Mouse (Mus musculus) liver, postnatal 0 days (tissue): ENCODE data around the gene Snrpn. TPM values are rescaled to one million over a fixed set of nuclear protein-coding genes. Genes with fewer than 3 reads are reported as not detected.
A peak's percentile ranks its signal among the peaks of the same experiment; 100 is the strongest.

Experiments used
- ATAC-seq: fragments of 200-750 bp; cut with Nextera tagmentation; 2 replicates; pipeline ENCODE4 v1.8.0; 2017; ENCODE audit warnings: mild to moderate bottlenecking, moderate library complexity
- DNase-seq: peaks from one replicate; pipeline ENCODE4 v3.0.0-alpha.2; 2016
- H3K27ac ChIP-seq: fragments of 300-500 bp; sonication (generic); 2 replicates; pipeline ENCODE4 v1.5.1; 2014; ENCODE audit warnings: antibody characterized with exemption, moderate library complexity, mild to moderate bottlenecking, low read depth
- H3K27me3 ChIP-seq: fragments of 300-500 bp; sonication (generic); 2 replicates; pipeline ENCODE4 v1.6.1; 2014; ENCODE audit warnings: low read length, control low read depth, mixed read lengths; ENCODE audit not compliant: insufficient read depth
- H3K36me3 ChIP-seq: fragments of 300-500 bp; sonication (generic); replicated peaks from 2 replicates; pipeline ENCODE4 v1.6.1; 2014; ENCODE audit warnings: mild to moderate bottlenecking, control low read depth, low read length, moderate library complexity, mixed read lengths; ENCODE audit not compliant: insufficient read depth
- H3K4me1 ChIP-seq: fragments of 300-500 bp; sonication (generic); 2 replicates; pipeline ENCODE4 v1.6.1; 2014; ENCODE audit warnings: antibody characterized with exemption, mild to moderate bottlenecking, control low read depth; ENCODE audit not compliant: insufficient read depth
- H3K4me2 ChIP-seq: fragments of 300-500 bp; sonication (generic); 2 replicates; pipeline ENCODE4 v1.6.1; 2014; ENCODE audit warnings: low read depth, mild to moderate bottlenecking, low read length, moderate library complexity, mixed read lengths
- H3K4me3 ChIP-seq: fragments of 300-500 bp; sonication (generic); 2 replicates; pipeline ENCODE4 v1.5.1; 2014; ENCODE audit warnings: low read depth, low read length
- H3K9ac ChIP-seq: fragments of 300-500 bp; sonication (generic); replicated peaks from 2 replicates; pipeline ENCODE4 v1.6.1; 2014; ENCODE audit warnings: mild to moderate bottlenecking, moderate library complexity
- H3K9me3 ChIP-seq: fragments of 300-500 bp; sonication (generic); 2 replicates; pipeline ENCODE4 v1.6.1; 2016; ENCODE audit warnings: mild to moderate bottlenecking, control low read depth, low read length, mixed read lengths
- CTCF ChIP-seq: sonication (generic); IDR thresholded peaks from 2 replicates; pipeline ENCODE4 v1.5.1; 2016; ENCODE audit warnings: antibody characterized with exemption, low read depth
- EP300 ChIP-seq: IDR thresholded peaks from 2 replicates; pipeline ENCODE4 v1.6.1; 2016; ENCODE audit warnings: antibody characterized with exemption, low read depth, mild to moderate bottlenecking
- WGBS: fragments of 180-500 bp; shearing (Covaris S2); extraction: QIAGEN DNeasy Blood & Tissue Kit; methylation state at CpG from one replicate; pipeline ENCODE4 v1.1.7; 2014; ENCODE audit not compliant: insufficient replicate concordance; 5-methylcytosine and 5-hydroxymethylcytosine counted together
- polyA plus RNA-seq: library from polyadenylated mRNA; unstranded; fragments of >200 nt; fragmentation: Nextera tagmentation; extraction: Ambion mirVana; gene quantifications from 2 replicates; pipeline ENCODE4 v1.2.1, GENCODE M21; 2015

The Snrpn gene
- polyA plus RNA-seq, 1 experiment from 2014 or later = 4.4 TPM

GRCm38 (mm10) chr7:60004606-60005330 is 135.3 kb downstream of the Snrpn start, which contains the start of the genes Snurf and Gm38393:
Gene Snurf (minus strand): TSS chr7:60005049.
Gene Gm38393 (minus strand): TSS chr7:60005064.
- TF ChIP-seq CTCF = no peak
- TF ChIP-seq EP300 = no peak
- no peaks in the 10 kb centered on the region for H3K4me1 ChIP-seq
- peak; percentile 16 for DNase-seq
- H3K4me3 ChIP-seq = peak within 1 kb of the TSS; percentile 53
- H3K4me2 ChIP-seq = peak within 1 kb of the TSS; percentile 68
- WGBS = 47% methylated on average over 30 of the region's 30 CpGs
- no peak; the same call in 1 of the 2 replicates for ATAC-seq
- H3K27ac ChIP-seq = no peak within 1 kb of the TSS
- H3K36me3 ChIP-seq = no peaks in the 10 kb centered on the region
- H3K9me3 ChIP-seq = no peaks in the 10 kb centered on the region
- no peak within 1 kb of the TSS; the same call in 1 of the 2 replicates for H3K9ac ChIP-seq
- H3K27me3 ChIP-seq = no peaks in the 10 kb centered on the region

- H3K9ac ChIP-seq = no peak overlapping the region; the same call in 1 of the 2 replicates
- H3K27ac ChIP-seq = no peak overlapping the region
- H3K27me3 ChIP-seq = no peaks in the 10 kb centered on the region
- peak overlapping the region; percentile 68 for H3K4me2 ChIP-seq
- H3K4me3 ChIP-seq = peak overlapping the region; percentile 53
- no peaks in the 10 kb centered on the region for H3K36me3 ChIP-seq
- DNase-seq (peak; percentile 32), ATAC-seq (peak; percentile 70)
- H3K9me3 ChIP-seq = no peaks in the 10 kb centered on the region
- no peaks in the 10 kb centered on the region for H3K4me1 ChIP-seq
- TF ChIP-seq EP300 (no peak), CTCF (no peak)
- 47% methylated on average over 22 of the region's 22 CpGs for WGBS
These were observed 136.0 kb downstream of the Snrpn start for GRCm38 (mm10) chr7:60003921-60004605.

GRCm38 (mm10) chr7:60003006-60003865 is 136.8 kb downstream of the Snrpn start:
- H3K27ac ChIP-seq = no peak overlapping the region

GRCm38 (mm10) chr7:59978646-59979045 is 161.4 kb downstream of the Snrpn start:
- no peaks in the 10 kb centered on the region for H3K9me3 ChIP-seq
- DNase-seq = no peak
- no peaks in the 10 kb centered on the region for H3K27me3 ChIP-seq
- 54% methylated on average over 1 of the region's 1 CpGs for WGBS
- H3K9ac ChIP-seq = no peak overlapping the region
- no peaks in the 10 kb centered on the region for H3K4me1 ChIP-seq
- TF ChIP-seq CTCF = no peak
- no peak for TF ChIP-seq EP300
- ATAC-seq = no peak
- no peak overlapping the region for H3K27ac ChIP-seq
- no peaks in the 10 kb centered on the region for H3K36me3 ChIP-seq
- H3K4me2 ChIP-seq = no peak overlapping the region
- H3K4me3 ChIP-seq = no peak overlapping the region

More at GRCm38 (mm10) chr7:60003006-60003865, 136.8 kb downstream of the Snrpn start:
- WGBS = 62% methylated on average over 12 of the region's 12 CpGs
- TF ChIP-seq EP300 = no peak
- TF ChIP-seq CTCF = no peak
- no peak for DNase-seq
- peak overlapping the region; percentile 68 for H3K4me2 ChIP-seq
- H3K27me3 ChIP-seq = no peaks in the 10 kb centered on the region
- H3K36me3 ChIP-seq = no peaks in the 10 kb centered on the region
- no peak overlapping the region for H3K4me3 ChIP-seq
- no peak overlapping the region for H3K9ac ChIP-seq
- no peaks in the 10 kb centered on the region for H3K4me1 ChIP-seq
- H3K9me3 ChIP-seq = no peaks in the 10 kb centered on the region
- no peak for ATAC-seq

Other genes with a start within 250 kb of the Snrpn start
- gene Snurf, start 135.2 kb downstream of the Snrpn start, polyA plus RNA-seq = 3.7 and 7.0 TPM in 2 replicates
- 0.02 and 0.04 TPM in 2 replicates for gene Gm38393, start 135.2 kb downstream of the Snrpn start, polyA plus RNA-seq